Mouse (Mus musculus): ENCODE measurements around the gene Amdhd1. TPM values are rescaled to one million over a fixed set of nuclear protein-coding genes. Genes with fewer than 3 reads are reported as not detected.
A peak's percentile ranks its signal among the peaks of the same experiment; 100 is the strongest.

Amdhd1 gene
- polyA plus RNA-seq, 1 experiment, result 0.03 TPM

DNA sequence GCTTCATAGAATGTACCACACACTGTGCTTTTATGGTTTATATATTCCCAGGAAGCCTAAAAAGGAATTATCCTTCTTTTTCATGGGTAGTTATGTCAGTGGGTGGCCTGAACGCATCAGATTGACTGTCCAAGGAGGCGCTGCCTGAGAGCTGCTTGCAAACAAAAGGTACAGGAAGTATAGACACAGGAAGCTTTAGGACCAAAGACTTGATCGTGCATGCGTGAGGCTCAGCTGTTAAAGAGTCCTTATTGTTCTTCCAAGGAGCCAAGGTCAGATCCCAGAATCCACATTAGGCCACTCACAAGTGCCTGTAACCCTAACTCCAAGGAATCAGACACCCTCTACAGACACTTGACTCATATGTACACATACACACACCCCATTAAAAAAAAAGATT is 2.5 kb upstream of the Amdhd1 start:
- peaks cover 18% of the 10 kb centered on the region for H3K27me3 ChIP-seq (ENCODE audit: control insufficient read depth)
- H3K9me3 ChIP-seq (ENCODE audit: control insufficient read depth, low read length), result no peaks in the 10 kb centered on the region
- TF ChIP-seq TAL1 (IDR thresholded peaks at IDR 0.05; ENCODE audit: low read length) (no peak), GATA1 (IDR thresholded peaks at IDR 0.05; ENCODE audit: low read length) (no peak)
- no peaks in the 10 kb centered on the region for H3K36me3 ChIP-seq (ENCODE audit: control insufficient read depth)
- H3K4me1 ChIP-seq (ENCODE audit: control insufficient read depth), result peaks cover 9% of the 10 kb centered on the region
- H3K4me3 ChIP-seq (replicated peaks), result no peak overlapping the region

- TF ChIP-seq GATA1 (IDR thresholded peaks at IDR 0.05; ENCODE audit: low read length) (no peak), TAL1 (IDR thresholded peaks at IDR 0.05; ENCODE audit: low read length) (no peak)
- Histone ChIP-seq H3K9me3 (ENCODE audit: control insufficient read depth, low read length) (no peaks in the 10 kb centered on the region), H3K27me3 (ENCODE audit: control insufficient read depth) (peaks cover 20% of the 10 kb centered on the region), H3K36me3 (ENCODE audit: control insufficient read depth) (no peaks in the 10 kb centered on the region), H3K4me3 (replicated peaks) (no peak overlapping the region), H3K4me1 (ENCODE audit: control insufficient read depth) (peaks cover 9% of the 10 kb centered on the region)
Observed at GRCm38 (mm10) chr10:93541585-93541984, 1.8 kb upstream of the Amdhd1 start.

DNA sequence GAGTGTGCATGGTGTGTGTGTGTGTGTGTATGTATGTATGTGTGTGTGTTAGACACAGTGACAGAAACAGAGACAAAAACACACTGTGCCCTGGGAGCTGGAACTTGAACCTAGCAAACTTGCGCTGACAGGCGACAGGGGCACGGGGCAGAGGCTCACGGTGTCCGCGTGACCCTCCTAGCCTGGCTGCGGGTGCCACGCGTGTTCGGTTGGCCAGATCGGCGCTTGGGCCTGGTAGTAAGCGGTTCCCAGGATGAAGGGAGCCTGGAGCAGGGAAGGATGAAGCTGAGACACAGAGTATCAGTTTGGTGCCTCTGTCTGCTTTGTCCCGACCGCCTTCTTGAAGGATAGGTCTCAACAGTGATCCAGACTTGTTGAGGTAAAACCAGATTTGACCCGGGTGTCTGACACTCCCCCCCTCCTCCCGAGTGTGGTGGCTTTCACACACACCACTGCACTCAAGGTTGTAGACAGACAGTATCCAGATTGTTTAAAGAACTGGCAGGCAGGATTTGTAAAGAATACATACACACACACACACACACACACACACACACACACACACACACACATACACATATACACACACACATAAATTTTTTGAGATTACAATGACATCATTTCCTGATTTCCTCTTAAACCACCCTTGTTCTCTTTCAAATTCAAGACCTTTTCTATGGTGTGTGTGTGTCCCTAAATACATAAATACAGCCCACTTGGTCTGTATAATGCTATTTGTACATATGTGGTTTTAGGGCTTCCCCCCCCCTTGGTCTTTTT is 788 bp upstream of the Amdhd1 start, which contains the start of gene Ccdc38:
Gene Ccdc38 (plus strand): TSS at position 202 of the 780 bp plus-strand sequence.
- H3K9me3 ChIP-seq (ENCODE audit: control insufficient read depth, low read length), result no peaks in the 10 kb centered on the region
- no peaks in the 10 kb centered on the region for H3K36me3 ChIP-seq (ENCODE audit: control insufficient read depth)
- TF ChIP-seq GATA1 (IDR thresholded peaks at IDR 0.05; ENCODE audit: low read length) (no peak), TAL1 (IDR thresholded peaks at IDR 0.05; ENCODE audit: low read length) (no peak)
- H3K4me1 ChIP-seq (ENCODE audit: control insufficient read depth), result peaks cover 9% of the 10 kb centered on the region
- H3K4me3 ChIP-seq (replicated peaks), result peak within 1 kb of the TSS; percentile 54
- peaks cover 21% of the 10 kb centered on the region for H3K27me3 ChIP-seq (ENCODE audit: control insufficient read depth)

- H3K4me3 ChIP-seq (replicated peaks), result no peak overlapping the region
- peaks cover 25% of the 10 kb centered on the region for H3K27me3 ChIP-seq (ENCODE audit: control insufficient read depth)
- peaks cover 9% of the 10 kb centered on the region for H3K4me1 ChIP-seq (ENCODE audit: control insufficient read depth)
- peaks cover 3% of the 10 kb centered on the region; the same call in 1 of the 2 replicates for H3K36me3 ChIP-seq (ENCODE audit: control insufficient read depth)
- no peaks in the 10 kb centered on the region for H3K9me3 ChIP-seq (ENCODE audit: control insufficient read depth, low read length)
- no peak for TF ChIP-seq TAL1 (IDR thresholded peaks at IDR 0.05; ENCODE audit: low read length)
- TF ChIP-seq GATA1 (IDR thresholded peaks at IDR 0.05; ENCODE audit: low read length), result no peak
Observed at GRCm38 (mm10) chr10:93538818-93539217, 1.0 kb downstream of the Amdhd1 start.

DNA sequence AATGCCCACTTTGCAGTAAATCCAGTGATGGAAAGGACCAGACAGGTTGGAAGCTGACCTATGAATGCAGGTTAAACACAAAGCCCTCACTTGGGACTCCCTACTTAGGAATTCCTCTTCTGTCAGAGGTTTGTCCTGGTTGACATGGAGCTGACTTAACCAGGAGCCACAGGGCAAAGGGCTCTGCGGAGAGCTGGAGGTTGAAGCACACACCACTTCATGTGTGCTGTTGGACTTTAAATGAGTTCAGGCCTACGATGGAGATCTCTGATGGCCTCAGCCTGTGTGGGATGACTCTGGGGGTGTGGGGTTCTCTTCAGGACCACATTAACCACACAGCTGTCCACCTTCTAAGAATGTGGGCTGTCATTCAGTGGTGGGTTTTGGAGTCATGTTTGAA is 1.5 kb downstream of the Amdhd1 start:
- H3K9me3 ChIP-seq (ENCODE audit: control insufficient read depth, low read length), result no peaks in the 10 kb centered on the region
- H3K27me3 ChIP-seq (ENCODE audit: control insufficient read depth), result peaks cover 25% of the 10 kb centered on the region
- TF ChIP-seq GATA1 (IDR thresholded peaks at IDR 0.05; ENCODE audit: low read length), result no peak
- TF ChIP-seq TAL1 (IDR thresholded peaks at IDR 0.05; ENCODE audit: low read length), result no peak
- peaks cover 9% of the 10 kb centered on the region for H3K4me1 ChIP-seq (ENCODE audit: control insufficient read depth)
- H3K36me3 ChIP-seq (ENCODE audit: control insufficient read depth), result peaks cover 3% of the 10 kb centered on the region; the same call in 1 of the 2 replicates
- H3K4me3 ChIP-seq (replicated peaks), result no peak overlapping the region

DNA sequence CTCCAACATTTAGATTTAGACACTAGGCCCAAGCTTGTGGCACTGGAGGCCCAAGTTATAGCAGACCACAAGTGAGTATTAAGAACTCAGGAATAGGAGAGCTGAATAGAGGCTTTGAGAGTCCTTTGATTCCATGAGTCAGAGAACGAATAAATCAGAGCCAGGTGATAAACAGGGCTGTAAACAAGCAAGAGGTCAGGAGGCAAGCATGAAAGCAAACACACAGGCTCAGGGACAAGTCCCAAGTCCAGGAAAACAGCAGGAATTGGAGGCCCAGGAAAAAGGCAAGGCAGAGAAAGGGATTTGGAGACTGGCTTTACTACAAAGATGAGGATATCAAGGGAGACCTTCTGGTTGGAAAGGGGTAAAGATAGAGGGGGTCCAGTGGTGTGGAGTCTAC is 14.5 kb downstream of the Amdhd1 start:
- 0 out of 2 replicates have a peak, but pooled peaks cover 2% of the 10 kb centered on the region for H3K9me3 ChIP-seq (ENCODE audit: control insufficient read depth, low read length)
- no peaks in the 10 kb centered on the region; the same call in 1 of the 2 replicates for H3K36me3 ChIP-seq (ENCODE audit: control insufficient read depth)
- no peak for TF ChIP-seq TAL1 (IDR thresholded peaks at IDR 0.05; ENCODE audit: low read length)
- no peak for TF ChIP-seq GATA1 (IDR thresholded peaks at IDR 0.05; ENCODE audit: low read length)
- H3K4me1 ChIP-seq (ENCODE audit: control insufficient read depth), result no peaks in the 10 kb centered on the region
- no peak overlapping the region for H3K4me3 ChIP-seq (replicated peaks)
- H3K27me3 ChIP-seq (ENCODE audit: control insufficient read depth), result no peaks in the 10 kb centered on the region

- TF ChIP-seq GATA1 (IDR thresholded peaks at IDR 0.05; ENCODE audit: low read length) (no peak), TAL1 (IDR thresholded peaks at IDR 0.05; ENCODE audit: low read length) (no peak)
- Histone ChIP-seq H3K27me3 (ENCODE audit: control insufficient read depth) (no peaks in the 10 kb centered on the region), H3K4me1 (ENCODE audit: control insufficient read depth) (no peaks in the 10 kb centered on the region), H3K9me3 (ENCODE audit: control insufficient read depth, low read length) (no peaks in the 10 kb centered on the region), H3K36me3 (ENCODE audit: control insufficient read depth) (no peaks in the 10 kb centered on the region; the same call in 1 of the 2 replicates), H3K4me3 (replicated peaks) (no peak overlapping the region)
Observed at GRCm38 (mm10) chr10:93520994-93521393, 18.8 kb downstream of the Amdhd1 start.

DNA sequence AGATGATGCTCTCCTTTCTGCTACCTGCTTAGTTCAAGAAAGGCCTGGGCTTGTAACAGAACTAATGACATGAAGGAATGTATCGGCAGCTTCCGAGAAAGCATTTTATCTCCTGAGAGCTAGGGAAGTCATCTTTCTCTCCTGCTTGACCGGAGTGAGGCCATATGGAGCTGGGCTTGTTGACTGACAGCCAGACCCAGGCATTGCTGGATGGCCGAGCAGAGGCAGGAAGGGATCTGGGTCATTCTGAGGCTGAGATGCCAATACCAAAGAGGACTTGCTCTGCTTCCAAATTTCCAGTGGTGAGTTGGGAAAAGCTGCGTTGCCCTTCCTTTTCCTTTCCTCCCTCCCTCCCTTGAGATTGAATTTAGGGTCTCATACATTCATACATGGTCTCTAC is 20.1 kb downstream of the Amdhd1 start:
- no peaks in the 10 kb centered on the region for H3K27me3 ChIP-seq (ENCODE audit: control insufficient read depth)
- no peak overlapping the region for H3K4me3 ChIP-seq (replicated peaks)
- H3K36me3 ChIP-seq (ENCODE audit: control insufficient read depth), result no peaks in the 10 kb centered on the region
- TF ChIP-seq TAL1 (IDR thresholded peaks at IDR 0.05; ENCODE audit: low read length) (no peak), GATA1 (IDR thresholded peaks at IDR 0.05; ENCODE audit: low read length) (no peak)
- H3K9me3 ChIP-seq (ENCODE audit: control insufficient read depth, low read length), result no peaks in the 10 kb centered on the region
- H3K4me1 ChIP-seq (ENCODE audit: control insufficient read depth), result no peaks in the 10 kb centered on the region

DNA sequence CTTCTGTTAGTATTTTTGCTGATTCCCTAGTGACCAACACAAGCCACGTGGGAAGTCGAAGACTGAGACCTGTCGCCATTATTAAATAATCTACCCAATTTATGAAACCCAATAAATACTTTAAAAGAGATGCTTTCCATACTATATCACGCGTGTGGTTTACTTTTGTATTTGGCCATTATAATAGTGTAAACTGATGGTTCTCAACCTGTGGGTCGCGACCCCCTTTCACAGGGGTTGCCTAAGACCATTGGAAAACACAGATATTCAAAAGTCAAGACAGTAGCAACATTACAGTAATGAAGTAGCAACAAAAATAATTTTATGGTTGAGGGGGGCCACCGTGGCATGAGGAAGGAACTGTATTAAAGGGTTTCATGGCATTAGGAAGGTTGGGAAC is 20.7 kb downstream of the Amdhd1 start:
- no peaks in the 10 kb centered on the region for H3K36me3 ChIP-seq (ENCODE audit: control insufficient read depth)
- H3K4me3 ChIP-seq (replicated peaks), result no peak overlapping the region
- H3K4me1 ChIP-seq (ENCODE audit: control insufficient read depth), result no peaks in the 10 kb centered on the region
- H3K27me3 ChIP-seq (ENCODE audit: control insufficient read depth), result no peaks in the 10 kb centered on the region
- TF ChIP-seq GATA1 (IDR thresholded peaks at IDR 0.05; ENCODE audit: low read length) (no peak), TAL1 (IDR thresholded peaks at IDR 0.05; ENCODE audit: low read length) (no peak)
- H3K9me3 ChIP-seq (ENCODE audit: control insufficient read depth, low read length), result no peaks in the 10 kb centered on the region
